ENCODE assay signal across 32 mouse cellular contexts in genomic region chr15:79122546-79122945, GRCm38 (mm10). TPM values are rescaled to one million over a fixed set of nuclear protein-coding genes. Genes with fewer than 3 reads are reported as not detected.
DNase-seq lines count a peak whose midpoint lies in the region; ATAC-seq and TF ChIP-seq lines count a peak whose summit lies in the region.
"Had no signal": no experiment of that assay in that cellular context is flagged by ENCODE, and none has a peak within 500 bp of the region (broad histone marks: within the 10 kb centered on the region; RNA-seq: fewer than 3 reads in every experiment).

No protein-coding gene starts in this region.

- H3K4me2 ChIP-seq in heart, embryonic 15.5 days: no peak overlapping the region
- H3K4me2 ChIP-seq: hindbrain, embryonic 14.5 days; kidney, embryonic 15.5 days; liver, embryonic 13.5 days; neural tube, embryonic 12.5 days had no signal

- no peak overlapping the region for H3K4me3 ChIP-seq in gastrocnemius, adult 2 months
- no peak overlapping the region for H3K4me3 ChIP-seq in heart, embryonic 15.5 days
- no peak overlapping the region for H3K4me3 ChIP-seq in layer of hippocampus, adult 2 months
- H3K4me3 ChIP-seq in brown adipose tissue, adult 24 weeks (ENCODE audit: insufficient read depth, low read depth, low read length): no peak overlapping the region
- H3K4me3 ChIP-seq: kidney, embryonic 15.5 days; liver, embryonic 13.5 days; midbrain, embryonic 10.5 days; myocyte; neural tube, embryonic 12.5 days had no signal

- H3K27me3 ChIP-seq in heart, embryonic 15.5 days: no peaks in the 10 kb centered on the region
- H3K27me3 ChIP-seq: kidney, embryonic 15.5 days; liver, embryonic 13.5 days; neural tube, embryonic 12.5 days had no signal

- no peak for DNase-seq in gastrocnemius, adult 2 months
- no peak for DNase-seq in gastrocnemius, adult 8-10 months (ENCODE audit: low spot score in 2 of 2)
- no peak for DNase-seq in heart, postnatal 10 days
- DNase-seq in layer of hippocampus, adult 2 months (ENCODE audit: low spot score in 2 of 2): no peak
- no peak for DNase-seq in layer of hippocampus, postnatal 25 days (ENCODE audit: extremely low spot score in 1 of 2, low spot score in 1 of 2)
- DNase-seq: cerebellum, adult 11 months; cerebellum, adult 9-10 months; cerebellum, postnatal 36 days; gastrocnemius, postnatal 10 days; heart, postnatal 36 days; kidney, adult 11 months; kidney, postnatal 36 days; layer of hippocampus, postnatal 36 days; left cerebral cortex, postnatal 4 days; liver, embryonic 13.5 days; lung, adult 2 months; lung, postnatal 14 days; right cerebral cortex, adult 18-20 months; spleen, adult 18-20 months; thymus, adult 18-20 months; thymus, postnatal 25 days had no signal

- intact Hi-C loops in gastrocnemius, adult 2 months (cut with DNase I): no loop called here
- intact Hi-C loops in heart, postnatal 10 days (cut with DNase I): no loop called here

- ATAC-seq in heart, embryonic 15.5 days (replicated peaks; ENCODE audit: insufficient number of reproducible peaks, insufficient read depth, low FRiP score, low read depth): no peak
- ATAC-seq: forebrain, embryonic 14.5 days; inflammation-experienced regulatory T-cells, adult 6 months had no signal

- peaks cover 28% of the 10 kb centered on the region for H3K4me1 ChIP-seq in heart, embryonic 15.5 days (replicated peaks)
- H3K4me1 ChIP-seq in brown adipose tissue, adult 24 weeks (ENCODE audit: control insufficient read depth, insufficient read depth, insufficient read length, low read length): peaks cover 14% of the 10 kb centered on the region
- H3K4me1 ChIP-seq: kidney, embryonic 15.5 days; liver, embryonic 13.5 days; midbrain, embryonic 10.5 days had no signal

- H3K9ac ChIP-seq in heart, embryonic 15.5 days: 0 out of 2 replicates have a peak overlapping the region, but pooled peaks have one; percentile 20
- H3K9ac ChIP-seq: hindbrain, embryonic 14.5 days; kidney, embryonic 15.5 days; liver, embryonic 13.5 days; neural tube, embryonic 12.5 days had no signal

- H3K36me3 ChIP-seq in heart, embryonic 15.5 days: peaks cover 85% of the 10 kb centered on the region

- peak overlapping the region; percentile 31 for H3K27ac ChIP-seq in gastrocnemius, adult 2 months
- peak overlapping the region; percentile 89 for H3K27ac ChIP-seq in heart, embryonic 15.5 days
- H3K27ac ChIP-seq in layer of hippocampus, adult 2 months: 0 out of 2 replicates have a peak overlapping the region, but pooled peaks have one; percentile 1
- H3K27ac ChIP-seq in brown adipose tissue, adult 24 weeks (replicated peaks; ENCODE audit: low read depth, low read length): peak overlapping the region; percentile 55
- H3K27ac ChIP-seq: hindbrain, embryonic 14.5 days; kidney, embryonic 15.5 days; liver, embryonic 13.5 days; midbrain, embryonic 10.5 days; neural tube, embryonic 12.5 days had no signal

- no peak for TF ChIP-seq CTCF in gastrocnemius, adult 2 months (IDR thresholded peaks at IDR 0.05)
- TF ChIP-seq CTCF in layer of hippocampus, adult 2 months (conservative IDR thresholded peaks at IDR 0.05): 0 out of 2 replicates have a peak, but pooled peaks have one; percentile 7

- 85% methylated on average over 13 of the region's 13 CpGs for WGBS in heart, embryonic 15.5 days

- H3K9me3 ChIP-seq in heart, embryonic 15.5 days (replicated peaks): no peaks in the 10 kb centered on the region
- H3K9me3 ChIP-seq: G1E; kidney, embryonic 15.5 days; liver, embryonic 13.5 days; midbrain, embryonic 10.5 days; neural tube, embryonic 12.5 days had no signal

RNA-seq across cellular contexts. Expression of gene Micall1, which starts 13.8 kb away (rescaled TPM):
- total RNA-seq in gastrocnemius, adult 2 months (2021): 10 to 100 TPM; 11.2 to 14.5 TPM
- 10 to 100 TPM in 3 of 4 experiments, 1 to 10 TPM in 1; 9.8 to 12.6 (median 11.2) TPM for total RNA-seq in gastrocnemius, adult 8-10 months (2022)
- 20.2 and 23.3 TPM in 2 replicates for polyA plus RNA-seq in heart, embryonic 15.5 days (2015; fragmentation: Nextera tagmentation; extraction: Ambion mirVana)
- 10 to 100 TPM; 80.2 to 82.8 TPM for total RNA-seq in heart, postnatal 10 days (2021)
- 10 to 100 TPM; 31.4 to 35.3 TPM for total RNA-seq in layer of hippocampus, adult 2 months (2021)
- 10 to 100 TPM; 34.3 to 41.6 TPM for total RNA-seq in layer of hippocampus, postnatal 25 days (2021)
- 20.2 and 21.8 TPM in 2 replicates for polyA plus RNA-seq in brown adipose tissue, adult 24 weeks (2012; ENCODE audit: insufficient read depth, insufficient read length, missing spikeins)

RNA-seq across cellular contexts. Expression of gene Polr2f, which starts 18.3 kb away (rescaled TPM):
- 10 to 100 TPM; 61.0 to 87.7 TPM for total RNA-seq in gastrocnemius, adult 2 months (2021)
- total RNA-seq in gastrocnemius, adult 8-10 months (2022): 10 to 100 TPM; 57.8 to 75.3 (median 70.3) TPM
- polyA plus RNA-seq in heart, embryonic 15.5 days (2015; fragmentation: Nextera tagmentation; extraction: Ambion mirVana): 207 and 240 TPM in 2 replicates
- 100 to 1,000 TPM; 118 to 130 TPM for total RNA-seq in heart, postnatal 10 days (2021)
- total RNA-seq in layer of hippocampus, adult 2 months (2021): 100 to 1,000 TPM in 1 of 2 experiments, 10 to 100 TPM in 1; 97.9 to 103 TPM
- 100 to 1,000 TPM; 104 to 112 TPM for total RNA-seq in layer of hippocampus, postnatal 25 days (2021)
- 173 and 185 TPM in 2 replicates for polyA plus RNA-seq in brown adipose tissue, adult 24 weeks (2012; ENCODE audit: insufficient read depth, insufficient read length, missing spikeins)

RNA-seq across cellular contexts. Expression of gene 1700088E04Rik, which starts 18.5 kb away (rescaled TPM):
- total RNA-seq in gastrocnemius, adult 2 months (2021): 1 to 10 TPM; 1.1 to 1.2 TPM
- 1 to 10 TPM in 1 of 4 experiments, under 1 TPM in 3; 0.36 to 1.5 (median 0.80) TPM for total RNA-seq in gastrocnemius, adult 8-10 months (2022)
- polyA plus RNA-seq in heart, embryonic 15.5 days (2015; fragmentation: Nextera tagmentation; extraction: Ambion mirVana): 7.4 and 8.1 TPM in 2 replicates
- 1 to 10 TPM; 1.8 to 2.3 TPM for total RNA-seq in heart, postnatal 10 days (2021)
- 10 to 100 TPM in 1 of 2 experiments, 1 to 10 TPM in 1; 8.8 to 10.3 TPM for total RNA-seq in layer of hippocampus, adult 2 months (2021)
- total RNA-seq in layer of hippocampus, postnatal 25 days (2021): 1 to 10 TPM; 9.1 to 9.6 TPM
- polyA plus RNA-seq in brown adipose tissue, adult 24 weeks (2012; ENCODE audit: insufficient read depth, insufficient read length, missing spikeins): 2.1 TPM in 1 of 2 replicates, not detected in the other

RNA-seq across cellular contexts. Expression of gene Sox10, which starts 42.5 kb away (rescaled TPM):
- under 1 TPM; 0.71 to 0.81 TPM for total RNA-seq in gastrocnemius, adult 2 months (2021)
- total RNA-seq in gastrocnemius, adult 8-10 months (2022): under 1 TPM; 0.19 to 0.72 (median 0.64) TPM
- polyA plus RNA-seq in heart, embryonic 15.5 days (2015; fragmentation: Nextera tagmentation; extraction: Ambion mirVana): 0.45 and 1.3 TPM in 2 replicates
- total RNA-seq in heart, postnatal 10 days (2021): 1 to 10 TPM; 1.6 to 2.4 TPM
- total RNA-seq in layer of hippocampus, adult 2 months (2021): 10 to 100 TPM; 27.7 to 30.4 TPM
- total RNA-seq in layer of hippocampus, postnatal 25 days (2021): 10 to 100 TPM; 38.5 to 41.2 TPM
- 0.48 and 1.5 TPM in 2 replicates for polyA plus RNA-seq in brown adipose tissue, adult 24 weeks (2012; ENCODE audit: insufficient read depth, insufficient read length, missing spikeins)
- total RNA-seq: megakaryocyte progenitor cell, adult 5-6 weeks had no signal
- polyA plus RNA-seq: G1E; inflammation-experienced regulatory T-cells, adult 6 months; myocyte had no signal

RNA-seq across cellular contexts. Expression of gene Eif3l, which starts 47.6 kb away (rescaled TPM):
- total RNA-seq in gastrocnemius, adult 2 months (2021): 10 to 100 TPM; 53.6 to 54.0 TPM
- total RNA-seq in gastrocnemius, adult 8-10 months (2022): 10 to 100 TPM; 57.8 to 60.8 (median 60.6) TPM
- polyA plus RNA-seq in heart, embryonic 15.5 days (2015; fragmentation: Nextera tagmentation; extraction: Ambion mirVana): 131 and 151 TPM in 2 replicates
- 10 to 100 TPM; 94.5 to 95.7 TPM for total RNA-seq in heart, postnatal 10 days (2021)
- total RNA-seq in layer of hippocampus, adult 2 months (2021): 10 to 100 TPM; 68.9 to 69.5 TPM
- 10 to 100 TPM; 71.9 to 74.9 TPM for total RNA-seq in layer of hippocampus, postnatal 25 days (2021)
- 177 and 198 TPM in 2 replicates for polyA plus RNA-seq in brown adipose tissue, adult 24 weeks (2012; ENCODE audit: insufficient read depth, insufficient read length, missing spikeins)

Comparison
In these comparisons a context has a peak if more than half of its experiments do, and no peak if none do; other contexts are left out.
1. H3K27ac ChIP-seq: peak in every context shown above with its lines; median percentile 89 in heart, embryonic 15.5 days; 55 in brown adipose tissue, adult 24 weeks; 31 in gastrocnemius, adult 2 months; 1 in layer of hippocampus, adult 2 months.